Mouse (Mus musculus) frontal cortex, postnatal 25 days (tissue): Measurements from ENCODE around the gene Rph3a.
"Not testable (repeated sequence)": the region's sequence is repeated elsewhere in the genome, so short reads cannot be mapped to it uniquely, and the experiment has no call there.

Experiments
- DNase-seq, 2 experiments: peaks; one replicate each; pipeline ENCODE4 v3.0.0; 2022; ENCODE audit warnings: low spot score in 2 of 2

Rph3a gene

DNA sequence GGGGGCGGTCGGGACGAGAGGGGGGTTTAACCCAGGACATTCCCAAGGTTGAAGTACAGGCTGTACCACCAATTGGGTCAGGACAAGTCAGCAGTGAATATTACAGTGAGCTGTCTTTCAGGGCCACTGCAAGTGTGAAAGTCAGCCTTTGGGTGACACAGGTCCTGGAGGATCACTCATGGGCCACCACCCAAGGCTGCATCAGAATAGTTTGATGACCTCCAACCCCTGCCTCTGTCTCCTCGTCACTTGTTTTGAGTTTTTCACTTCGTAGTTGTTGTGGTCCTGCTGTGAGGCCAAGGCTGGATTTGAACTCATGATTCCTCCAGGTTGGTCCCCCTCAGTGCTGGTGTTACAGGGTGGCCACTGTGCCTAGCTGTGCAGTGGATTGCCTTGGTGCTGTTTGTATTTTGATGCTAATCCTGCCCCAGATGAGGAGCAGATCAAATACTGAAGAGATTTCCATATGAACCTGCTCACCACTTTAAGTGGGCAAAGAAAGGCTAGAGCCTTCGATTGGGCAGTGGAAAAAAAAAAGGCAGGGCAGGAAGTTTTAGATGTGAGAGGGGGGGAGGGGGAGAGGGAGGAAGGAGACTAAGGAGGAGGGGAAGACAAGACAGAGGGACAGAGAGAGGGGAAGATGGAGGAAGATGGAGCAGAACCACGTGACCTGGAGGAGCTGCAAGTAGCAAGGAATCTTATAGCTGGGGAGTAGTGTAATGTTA is 101.5 kb downstream of the Rph3a start:
- no peak for DNase-seq

DNA sequence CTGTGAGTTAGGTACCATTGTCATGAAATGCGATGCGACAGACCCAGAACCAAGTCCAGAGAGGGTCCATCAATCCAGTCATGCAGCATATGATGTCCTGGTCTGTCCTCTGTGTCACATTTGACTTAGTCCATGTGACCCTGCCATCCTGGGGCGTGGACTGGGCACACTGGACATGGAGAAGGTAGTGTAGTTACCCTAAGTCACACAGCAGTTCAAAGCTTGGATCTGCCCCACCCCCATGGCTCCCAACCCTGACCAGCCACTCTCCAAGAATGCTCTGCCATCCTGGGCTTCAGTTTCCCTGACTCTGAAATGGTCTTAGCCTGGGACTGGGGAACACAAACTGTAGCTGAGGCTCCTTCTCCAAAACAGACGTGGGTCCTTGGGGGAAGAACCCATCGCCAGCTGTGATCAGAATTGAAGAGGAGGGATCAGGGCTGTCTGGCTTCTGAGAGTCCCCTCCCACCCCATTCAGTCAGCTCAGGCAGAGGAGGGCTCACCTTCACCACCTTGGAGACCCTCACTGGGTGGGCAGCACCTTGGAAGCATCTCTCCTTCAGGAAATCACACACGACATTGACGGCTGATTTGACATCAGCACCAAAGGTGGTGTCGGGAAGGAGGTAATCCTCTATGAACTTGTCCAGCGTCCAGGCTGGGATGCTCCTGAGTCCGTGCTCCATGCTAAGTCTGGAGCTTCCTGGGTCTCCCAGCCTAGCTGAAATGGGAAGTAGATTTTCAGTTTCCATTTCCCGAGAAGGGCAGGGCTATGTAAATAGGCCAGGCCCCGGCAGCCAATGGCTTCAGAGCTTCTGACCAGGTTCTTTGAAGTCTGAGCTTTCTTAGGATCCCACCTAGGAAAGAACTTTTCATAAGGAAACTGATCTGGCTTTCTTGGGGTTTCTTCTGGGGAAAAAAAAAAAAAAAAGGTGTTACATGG is 102.8 kb downstream of the Rph3a start, which contains the start of gene Oas1a:
Gene Oas1a, minus strand, starts transcription at position 731 of the 943 bp plus-strand sequence.
- DNase-seq = not testable (repeated sequence)

- DNase-seq = no peak
Measured at GRCm38 (mm10) chr5:120902056-120902455, 107.8 kb downstream of the Rph3a start.

DNA sequence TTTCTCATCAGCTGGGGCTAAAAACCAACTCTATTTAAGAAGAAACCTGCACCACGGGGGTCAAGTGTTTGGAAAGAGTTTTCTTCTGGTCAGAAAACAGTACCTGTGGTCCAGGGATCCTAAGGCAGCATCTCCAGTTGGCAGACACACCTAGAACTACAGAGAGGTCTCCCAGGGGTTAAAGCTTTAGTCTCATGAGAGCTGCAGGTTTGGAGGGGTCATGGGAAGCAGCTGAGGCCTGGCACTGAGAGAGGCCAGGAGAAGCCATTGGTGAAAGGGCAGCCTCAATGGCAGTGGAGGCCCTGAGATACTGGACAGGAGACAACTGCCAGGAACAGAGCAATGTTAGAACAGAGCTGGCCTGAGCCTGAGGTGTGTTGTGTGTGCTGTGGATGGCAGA is 109.2 kb downstream of the Rph3a start:
- DNase-seq = no peak

DNA sequence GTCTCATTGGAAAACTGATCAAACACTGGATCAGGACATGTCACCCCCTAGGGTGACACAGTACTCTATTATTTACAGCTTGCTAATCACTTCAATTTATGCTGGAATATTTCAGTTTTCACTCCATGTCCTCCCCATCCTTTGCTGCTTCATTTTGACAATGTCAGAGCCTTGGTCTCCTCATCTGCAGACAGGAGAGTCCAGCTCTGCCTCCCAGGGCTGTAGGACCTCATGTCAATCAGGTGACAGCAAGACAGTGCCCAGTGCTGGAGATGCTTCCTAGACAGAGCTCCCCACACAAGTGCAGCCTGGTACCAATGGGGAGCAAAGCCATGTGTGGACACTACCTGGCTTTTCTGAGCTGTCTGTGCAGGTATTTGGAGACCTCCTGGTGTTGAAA is 111.2 kb downstream of the Rph3a start:
- DNase-seq = no peak

DNA sequence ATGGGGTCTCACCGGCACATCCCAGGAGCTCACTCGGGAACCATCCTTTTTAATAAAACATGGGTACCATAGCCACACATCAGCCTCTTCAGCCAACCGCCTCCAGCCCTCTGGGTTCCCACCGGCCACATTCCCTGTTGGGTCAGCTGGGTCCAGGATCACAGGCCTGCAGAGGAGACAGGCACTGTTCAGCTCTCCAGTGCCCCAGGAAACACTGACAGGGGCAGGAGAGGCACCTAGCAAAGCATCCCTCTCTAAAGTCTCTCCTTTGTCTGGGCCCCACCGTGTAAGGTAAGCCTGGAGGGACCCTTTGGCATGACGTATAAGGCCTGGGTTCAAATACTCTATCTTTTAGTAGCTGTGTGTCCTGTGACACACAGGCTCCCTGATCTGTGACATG is 111.6 kb downstream of the Rph3a start:
- DNase-seq = no peak

GRCm38 (mm10) chr5:120895231-120895900 is 114.5 kb downstream of the Rph3a start:
- no peak for DNase-seq

GRCm38 (mm10) chr5:120894692-120895091 is 115.2 kb downstream of the Rph3a start:
- DNase-seq = not testable (repeated sequence)

DNA sequence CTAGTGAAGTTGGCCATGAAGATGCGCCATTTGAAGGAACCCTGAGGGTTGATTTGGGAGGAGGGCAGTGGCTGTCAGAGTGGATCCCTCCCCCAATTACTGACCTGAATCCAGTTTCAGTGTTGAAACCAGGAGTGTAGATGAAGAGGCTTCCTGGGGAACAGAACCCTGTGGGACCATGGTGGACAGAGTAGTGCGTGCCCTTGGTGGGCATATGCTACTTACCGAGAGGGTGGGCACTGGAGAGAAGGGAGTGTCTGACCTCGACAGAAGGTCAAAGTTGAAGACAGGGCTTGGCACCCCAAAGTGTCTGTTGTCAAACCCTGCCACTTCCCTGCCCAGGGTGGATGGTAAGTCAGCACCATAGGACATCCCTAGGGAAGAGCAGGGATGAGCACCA is 116.0 kb downstream of the Rph3a start:
- DNase-seq = not testable (repeated sequence)

DNA sequence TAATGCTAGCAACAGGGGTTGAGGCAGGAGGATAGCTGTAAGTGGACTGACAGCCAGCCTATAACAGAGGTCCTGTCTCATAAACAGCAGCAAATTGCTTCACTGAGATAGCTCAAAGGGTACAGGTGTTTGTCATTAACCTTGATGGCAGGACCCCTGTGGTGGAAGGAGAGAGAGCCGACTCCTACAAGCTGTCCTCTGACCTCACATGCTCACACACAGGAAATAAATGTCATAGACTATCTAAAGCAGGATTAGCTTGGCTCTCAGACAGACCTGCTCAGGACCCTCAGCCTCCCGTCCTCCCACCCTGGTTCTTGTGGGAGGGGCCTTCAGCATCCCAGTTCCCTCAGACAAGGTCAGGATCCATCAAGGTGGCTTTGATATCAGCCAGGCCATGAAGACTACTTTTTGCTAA is 117.6 kb downstream of the Rph3a start:
- DNase-seq = no peak

DNA sequence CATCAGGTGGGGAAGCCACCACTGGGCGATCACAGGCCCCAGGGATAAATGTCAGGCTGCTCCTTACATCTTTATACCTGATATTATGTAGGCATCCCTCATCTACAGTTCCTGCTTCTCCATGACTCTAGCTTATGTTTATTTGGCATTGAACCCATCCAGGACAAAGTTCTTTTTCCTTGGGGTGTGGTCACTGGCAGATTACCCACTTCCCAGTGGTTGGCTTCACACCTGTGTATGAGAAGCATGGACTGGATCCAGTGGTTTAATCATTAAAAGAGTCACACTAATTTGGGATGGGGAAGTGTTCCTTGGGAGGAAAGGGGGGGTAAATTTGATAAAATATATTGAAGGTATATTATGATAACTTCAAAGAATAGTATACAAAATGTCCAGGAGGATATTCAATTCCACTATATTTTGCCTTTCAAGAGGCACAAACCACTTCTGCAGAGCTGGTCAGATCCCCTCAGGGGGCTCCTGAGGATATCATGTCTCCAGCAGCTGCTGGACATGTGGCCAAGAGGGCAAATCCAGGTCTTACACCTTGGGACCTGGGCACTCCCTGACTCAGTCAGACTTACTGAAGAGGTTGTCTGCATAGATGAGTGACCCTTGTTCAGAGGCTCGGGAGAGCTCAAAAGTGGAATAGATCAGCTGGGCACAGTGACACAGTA is 118.2 kb downstream of the Rph3a start:
- DNase-seq = not testable (repeated sequence)

DNA sequence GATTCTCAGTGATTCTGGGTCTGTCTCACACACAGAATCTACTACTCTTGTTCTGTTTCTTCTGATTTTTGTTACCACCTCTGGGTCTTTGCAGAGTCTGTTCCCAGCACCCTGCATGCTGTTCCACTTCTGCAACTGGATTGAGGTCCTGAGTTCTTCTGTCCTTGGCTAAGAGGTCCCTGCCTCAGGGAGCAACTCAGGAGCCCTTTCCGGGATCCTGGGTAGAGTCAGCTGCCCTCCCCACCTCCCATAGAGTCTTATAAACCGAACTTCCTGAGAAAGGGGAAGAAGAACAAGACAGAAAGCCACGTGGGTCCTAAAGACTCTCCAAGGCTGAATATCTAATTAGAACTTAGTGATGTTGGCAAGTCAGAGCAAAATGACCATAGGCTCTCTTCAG is 118.9 kb downstream of the Rph3a start:
- DNase-seq = no peak
